Mouse (Mus musculus) lung, postnatal 0 days (tissue): Measurements from ENCODE around the gene Aox3.

ENCODE experiments used
- CTCF ChIP-seq: IDR thresholded peaks from 2 replicates; pipeline ENCODE4 v1.5.1; 2016; ENCODE audit warnings: antibody characterized with exemption, mild to moderate bottlenecking
- EP300 ChIP-seq: IDR thresholded peaks from 2 replicates; pipeline ENCODE4 v1.6.1; 2016; ENCODE audit warnings: antibody characterized with exemption, mild to moderate bottlenecking, control low read depth

DNA sequence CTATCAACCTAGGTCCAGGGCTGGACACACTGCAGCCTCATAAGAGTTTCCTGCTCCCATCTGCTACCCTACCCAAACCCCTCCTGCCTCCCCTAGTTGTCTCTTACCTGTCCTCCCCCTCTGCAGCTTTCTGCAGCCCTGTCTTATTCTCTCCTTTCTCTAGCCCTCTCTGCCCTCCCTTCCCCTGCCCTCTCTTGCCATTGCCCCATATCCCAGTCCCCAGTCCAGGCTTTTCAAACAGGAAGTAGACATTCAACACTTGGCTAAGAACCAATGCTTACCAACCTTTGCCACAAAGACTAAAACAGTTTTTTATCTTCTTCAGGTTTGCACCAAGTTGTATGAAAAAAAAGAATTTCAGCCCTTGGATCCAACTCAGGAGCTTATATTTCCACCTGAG, 25.0 kb downstream of the Aox3 start:
- TF ChIP-seq EP300 (no peak), CTCF (no peak)
